Mouse (Mus musculus) stomach, embryonic 15.5 days (tissue): ENCODE measurements around the gene Gm10309. TPM values are rescaled to one million over a fixed set of nuclear protein-coding genes. Genes with fewer than 3 reads are reported as not detected.

ENCODE experiments used
- ATAC-seq: fragments of 200-750 bp; cut with Nextera tagmentation; 2 replicates; pipeline ENCODE4 v1.8.0; 2017; ENCODE audit warnings: low read depth, moderate number of reproducible peaks, moderate TSS enrichment; ENCODE audit not compliant: insufficient read depth, low FRiP score
- H3K27ac ChIP-seq: fragments of 300-500 bp; sonication (generic); 2 replicates; pipeline ENCODE4 v1.5.1; 2015; ENCODE audit warnings: mild to moderate bottlenecking, inconsistent platforms
- H3K27me3 ChIP-seq: fragments of 300-500 bp; sonication (generic); replicated peaks from 2 replicates; pipeline ENCODE4 v1.6.1; 2015; ENCODE audit warnings: inconsistent platforms
- H3K36me3 ChIP-seq: fragments of 300-500 bp; sonication (generic); 2 replicates; pipeline ENCODE4 v1.6.1; 2015; ENCODE audit warnings: inconsistent platforms
- H3K4me1 ChIP-seq: fragments of 300-500 bp; sonication (generic); 2 replicates; pipeline ENCODE4 v1.6.1; 2015; ENCODE audit warnings: inconsistent platforms
- H3K4me2 ChIP-seq: fragments of 300-500 bp; sonication (generic); 2 replicates; pipeline ENCODE4 v1.6.1; 2015; ENCODE audit warnings: mild to moderate bottlenecking, inconsistent platforms
- H3K4me3 ChIP-seq: fragments of 300-500 bp; sonication (generic); replicated peaks from 2 replicates; pipeline ENCODE4 v1.5.1; 2015; ENCODE audit warnings: inconsistent platforms
- H3K9ac ChIP-seq: fragments of 300-500 bp; sonication (generic); 2 replicates; pipeline ENCODE4 v1.6.1; 2015; ENCODE audit warnings: inconsistent platforms
- H3K9me3 ChIP-seq: fragments of 300-500 bp; sonication (generic); 2 replicates; pipeline ENCODE4 v1.6.1; 2016; ENCODE audit warnings: inconsistent platforms
- WGBS: fragments of 180-500 bp; shearing (Covaris S2); methylation state at CpG from one replicate; pipeline ENCODE4 v1.1.7; 2015; 5-methylcytosine and 5-hydroxymethylcytosine counted together
- polyA plus RNA-seq: library from polyadenylated mRNA; unstranded; fragments of >200 nt; fragmentation: Nextera tagmentation; extraction: Ambion mirVana; gene quantifications from 2 replicates; pipeline ENCODE4 v1.2.1, GENCODE M21; 2015

The Gm10309 gene
- polyA plus RNA-seq, 1 experiment from 2014 or later, result 0.31 TPM

DNA sequence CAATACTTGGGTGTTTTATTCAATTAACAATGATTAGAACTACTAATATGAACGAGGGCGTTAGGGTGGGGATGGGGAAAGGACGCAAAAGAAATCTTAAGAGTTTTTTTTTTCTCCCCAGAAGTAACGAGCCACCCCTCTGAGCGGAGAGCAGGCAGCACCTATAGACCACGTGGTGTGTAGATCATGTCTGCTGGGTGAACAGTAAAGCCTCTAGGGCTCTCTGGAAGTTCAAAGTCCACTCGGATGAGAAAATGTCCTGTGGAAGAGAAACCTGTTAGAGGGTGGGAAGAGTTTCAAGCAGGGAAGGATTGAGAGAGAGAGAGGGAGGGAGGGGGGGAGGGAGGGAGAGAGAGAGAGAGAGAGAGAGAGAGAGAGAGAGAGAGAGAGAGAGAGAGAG lies 38.6 kb downstream of the Gm10309 start:
- no peak overlapping the region for H3K4me3 ChIP-seq
- H3K4me1 ChIP-seq, result peaks cover 22% of the 10 kb centered on the region
- H3K27ac ChIP-seq, result no peak overlapping the region
- H3K9me3 ChIP-seq, result no peaks in the 10 kb centered on the region
- no peaks in the 10 kb centered on the region for H3K27me3 ChIP-seq
- H3K36me3 ChIP-seq, result no peaks in the 10 kb centered on the region
- no peak overlapping the region for H3K9ac ChIP-seq
- H3K4me2 ChIP-seq, result no peak overlapping the region
- 75% methylated on average over 7 of the region's 7 CpGs for WGBS
- no peak for ATAC-seq

DNA sequence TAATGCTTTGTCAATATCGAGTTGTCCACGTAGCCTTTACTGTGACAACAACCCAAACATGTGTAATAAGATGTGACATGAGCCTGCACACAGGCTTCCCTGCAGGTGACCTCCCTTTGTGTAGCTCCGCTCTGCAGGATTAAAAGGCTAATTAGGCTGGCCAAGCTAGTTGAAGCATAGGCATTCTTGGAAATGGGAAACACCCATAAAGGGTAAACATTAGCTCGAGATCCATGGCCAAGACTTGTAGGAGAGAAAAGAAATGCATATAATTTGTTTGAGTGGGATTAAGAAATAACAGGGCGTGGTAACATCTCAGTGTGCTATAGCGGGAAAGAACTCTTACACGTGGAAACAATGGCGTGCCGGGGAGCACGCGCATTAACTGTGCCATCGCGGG lies 39.2 kb downstream of the Gm10309 start:
- no peak; the same call in 1 of the 2 replicates for ATAC-seq
- Histone ChIP-seq H3K4me2 (no peak overlapping the region), H3K9ac (no peak overlapping the region), H3K4me1 (peaks cover 22% of the 10 kb centered on the region), H3K36me3 (no peaks in the 10 kb centered on the region), H3K4me3 (no peak overlapping the region), H3K27me3 (no peaks in the 10 kb centered on the region), H3K9me3 (no peaks in the 10 kb centered on the region), H3K27ac (no peak overlapping the region)
- WGBS, result 77% methylated on average over 13 of the region's 13 CpGs

DNA sequence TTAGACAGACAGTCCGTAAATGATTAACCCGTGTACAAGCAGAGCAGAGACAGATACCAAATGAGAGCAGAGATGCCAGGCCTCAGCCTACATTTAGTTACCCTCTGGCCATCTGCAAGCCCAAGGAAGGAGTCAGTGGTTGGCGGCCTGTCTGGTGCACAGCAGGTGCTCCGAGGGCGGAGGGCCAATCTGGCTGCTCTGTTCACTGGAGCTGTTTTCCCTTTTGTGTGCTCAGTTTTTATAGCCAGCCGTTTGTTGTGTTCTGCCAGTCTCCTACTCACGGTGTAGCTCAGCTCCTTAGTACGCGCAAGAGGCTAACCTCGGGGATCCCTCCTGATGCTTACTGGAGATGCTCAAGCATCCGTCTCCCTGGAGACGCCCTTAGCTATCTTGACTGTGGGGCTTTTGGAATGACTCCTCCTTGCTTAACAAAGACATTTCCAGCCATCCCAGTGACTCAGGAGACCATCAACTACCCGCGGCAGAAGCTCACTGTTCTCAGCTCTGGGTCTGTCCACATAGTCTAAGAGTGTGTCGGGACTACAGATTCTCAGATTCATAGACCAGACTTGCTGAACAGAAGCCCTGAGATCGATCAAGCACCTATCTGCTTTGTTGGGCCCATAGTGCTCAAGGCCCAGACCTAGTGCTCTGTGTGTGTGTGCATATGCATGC lies 40.2 kb downstream of the Gm10309 start:
- H3K9me3 ChIP-seq, result no peaks in the 10 kb centered on the region

DNA sequence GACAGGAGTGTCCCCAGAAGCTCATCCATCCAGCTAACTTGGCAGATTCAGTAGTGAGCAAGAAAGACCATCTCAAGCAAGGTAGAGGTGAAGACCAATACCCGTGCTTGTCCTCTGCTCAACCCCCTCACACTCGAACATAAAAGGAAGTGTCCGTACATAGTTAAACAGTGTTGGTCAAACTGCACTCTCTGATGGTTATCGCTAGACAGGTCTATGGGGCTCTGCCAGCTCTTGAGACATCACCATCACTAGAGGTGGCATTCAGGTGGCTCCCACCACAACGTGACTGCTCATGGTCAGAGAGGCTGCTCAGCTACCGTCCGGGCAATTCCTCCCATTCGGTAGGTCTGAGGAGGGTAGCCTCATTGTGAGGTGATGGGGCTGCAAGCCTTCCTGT lies 40.8 kb downstream of the Gm10309 start:
- Histone ChIP-seq H3K27me3 (no peaks in the 10 kb centered on the region), H3K9me3 (no peaks in the 10 kb centered on the region), H3K4me3 (no peak overlapping the region), H3K4me2 (no peak overlapping the region), H3K36me3 (no peaks in the 10 kb centered on the region), H3K4me1 (peaks cover 22% of the 10 kb centered on the region), H3K9ac (no peak overlapping the region), H3K27ac (no peak overlapping the region)
- 84% methylated on average over 8 of the region's 8 CpGs for whole genome bisulfite sequencing
- no peak for ATAC-seq

More for the DNA sequence above, 40.2 kb downstream of the Gm10309 start:
- Histone ChIP-seq H3K36me3 (no peaks in the 10 kb centered on the region), H3K4me1 (peaks cover 22% of the 10 kb centered on the region), H3K27ac (no peak overlapping the region), H3K4me2 (no peak overlapping the region), H3K4me3 (no peak overlapping the region), H3K27me3 (no peaks in the 10 kb centered on the region), H3K9ac (no peak overlapping the region)
- 73% methylated on average over 16 of the region's 16 CpGs for WGBS
- ATAC-seq, result no peak

DNA sequence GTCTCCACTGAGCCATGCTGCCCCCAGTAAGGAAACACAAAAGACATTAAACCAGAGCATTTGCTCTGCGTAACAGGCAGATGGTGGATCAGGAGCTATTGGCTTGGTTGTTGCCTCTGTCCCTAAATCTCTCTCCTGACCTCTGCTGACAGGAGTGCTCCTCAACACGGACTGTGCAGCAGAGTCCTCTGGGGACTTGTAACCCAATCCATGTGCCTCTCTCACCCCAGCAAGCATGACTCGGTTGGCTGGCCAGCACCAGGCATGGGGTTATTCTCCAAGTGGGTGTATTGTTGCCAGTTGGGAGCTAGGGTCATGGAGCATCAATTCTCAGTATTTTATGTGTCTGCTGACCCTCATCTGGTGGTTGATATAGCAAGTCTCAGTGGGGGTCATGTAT lies 41.7 kb downstream of the Gm10309 start:
- no peak overlapping the region for H3K27ac ChIP-seq
- 53% methylated on average over 3 of the region's 3 CpGs for WGBS
- H3K9ac ChIP-seq, result no peak overlapping the region
- no peaks in the 10 kb centered on the region for H3K36me3 ChIP-seq
- no peaks in the 10 kb centered on the region for H3K27me3 ChIP-seq
- ATAC-seq, result no peak
- H3K9me3 ChIP-seq, result no peaks in the 10 kb centered on the region
- no peak overlapping the region for H3K4me3 ChIP-seq
- no peak overlapping the region for H3K4me2 ChIP-seq
- peaks cover 17% of the 10 kb centered on the region for H3K4me1 ChIP-seq

DNA sequence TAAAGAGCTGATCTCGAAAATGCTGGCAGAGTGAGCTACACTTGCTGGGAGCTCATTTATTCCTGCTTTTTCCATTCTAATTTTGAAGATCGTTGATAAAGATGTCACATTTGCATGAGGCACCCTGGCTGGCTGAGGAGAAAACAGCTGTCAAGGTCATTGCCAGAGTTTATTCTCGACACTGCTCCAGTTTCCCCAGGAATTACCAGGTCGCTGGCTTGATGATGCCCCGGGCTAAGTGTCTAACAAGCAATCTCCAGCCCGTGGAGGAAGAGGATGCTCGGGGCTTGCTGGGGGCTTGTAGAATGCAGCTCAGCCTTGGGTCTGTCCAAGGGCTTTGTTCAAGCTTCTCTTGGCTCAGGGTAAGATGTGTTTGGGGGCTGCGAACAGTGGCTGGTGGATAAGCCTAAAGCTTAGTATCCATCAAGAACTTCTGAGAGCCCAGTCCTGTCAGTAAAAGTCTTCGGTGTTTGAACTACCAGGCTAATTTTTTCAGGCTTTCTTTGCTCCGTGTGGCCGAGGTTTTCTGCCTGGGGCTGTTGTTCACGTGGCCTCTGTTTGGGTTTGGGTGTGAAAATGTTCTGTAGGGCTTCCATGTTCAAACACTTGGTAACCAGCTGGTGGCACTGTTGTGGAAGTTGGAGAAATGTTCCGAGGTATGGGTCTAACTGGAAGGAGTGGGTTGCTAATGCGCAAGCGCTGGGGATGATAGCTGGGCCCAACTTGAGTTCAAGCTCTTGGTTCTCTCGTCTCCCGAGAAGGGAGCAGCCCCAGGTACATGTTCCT lies 44.2 kb downstream of the Gm10309 start:
- WGBS, result 74% methylated on average over 17 of the region's 17 CpGs
- H3K9me3 ChIP-seq, result no peaks in the 10 kb centered on the region
- H3K4me3 ChIP-seq, result no peak overlapping the region
- H3K27me3 ChIP-seq, result no peaks in the 10 kb centered on the region
- no peak for ATAC-seq
- H3K27ac ChIP-seq, result no peak overlapping the region
- no peak overlapping the region for H3K4me2 ChIP-seq
- no peak overlapping the region for H3K9ac ChIP-seq
- H3K4me1 ChIP-seq, result peaks cover 5% of the 10 kb centered on the region; the same call in 1 of the 2 replicates
- H3K36me3 ChIP-seq, result no peaks in the 10 kb centered on the region

DNA sequence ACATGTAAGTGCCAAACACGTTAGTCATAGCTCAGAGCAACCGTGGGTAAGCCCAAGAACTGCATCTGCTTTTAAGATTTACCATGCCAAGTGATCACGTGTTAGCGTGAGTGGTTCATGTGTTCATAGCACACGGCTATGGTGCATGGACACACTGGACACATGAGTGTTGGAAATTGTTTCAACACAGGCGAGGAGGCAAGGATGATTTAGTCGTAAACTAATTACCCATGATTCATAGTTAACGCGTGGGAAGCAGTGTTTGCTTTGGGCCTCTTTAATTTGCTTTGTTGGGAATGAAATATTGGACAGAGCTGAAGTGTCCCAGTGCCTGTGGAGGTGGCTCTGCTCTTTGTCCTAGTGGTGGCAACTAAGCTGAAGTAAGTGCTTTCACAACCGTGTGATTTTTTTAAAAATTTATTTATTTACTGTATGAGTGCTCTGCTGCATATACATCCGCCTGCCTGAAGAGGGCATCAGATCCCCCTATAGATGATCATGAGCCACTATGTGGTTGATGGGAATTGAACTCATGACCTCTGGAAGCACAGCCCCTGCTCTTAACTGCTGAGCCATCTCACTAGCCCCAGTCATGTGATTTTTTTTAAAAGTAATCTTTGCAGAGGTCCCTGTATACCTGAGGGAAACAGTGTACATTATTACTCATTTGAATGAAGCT lies 46.6 kb downstream of the Gm10309 start:
- no peak overlapping the region for H3K4me3 ChIP-seq
- WGBS, result 76% methylated on average over 11 of the region's 11 CpGs
- H3K27me3 ChIP-seq, result no peaks in the 10 kb centered on the region
- H3K9me3 ChIP-seq, result no peaks in the 10 kb centered on the region
- H3K36me3 ChIP-seq, result no peaks in the 10 kb centered on the region
- no peak overlapping the region for H3K9ac ChIP-seq
- no peak overlapping the region for H3K4me2 ChIP-seq
- no peaks in the 10 kb centered on the region for H3K4me1 ChIP-seq
- no peak overlapping the region for H3K27ac ChIP-seq
- no peak for ATAC-seq

DNA sequence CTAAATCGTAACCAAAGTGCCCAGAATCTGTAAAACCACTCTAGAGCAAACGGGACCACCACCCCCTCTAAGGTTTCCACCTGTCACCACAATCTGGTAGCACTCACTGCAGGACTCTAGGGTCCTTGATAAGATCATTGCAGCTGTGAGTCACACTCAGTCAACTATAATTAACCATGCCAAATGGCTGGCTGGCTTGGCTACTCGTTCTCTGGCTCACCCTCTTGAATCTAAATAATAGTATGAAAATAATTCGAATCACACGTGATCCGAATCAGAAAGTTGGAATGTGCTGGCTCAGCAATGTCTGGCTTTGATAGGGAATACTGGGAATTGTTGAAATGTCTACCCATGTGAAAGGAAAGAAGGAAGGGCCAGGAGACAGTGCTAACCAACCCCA lies 48.5 kb downstream of the Gm10309 start:
- no peaks in the 10 kb centered on the region for H3K27me3 ChIP-seq
- no peak overlapping the region for H3K4me3 ChIP-seq
- H3K9ac ChIP-seq, result no peak overlapping the region
- H3K4me2 ChIP-seq, result no peak overlapping the region
- no peak overlapping the region for H3K27ac ChIP-seq
- H3K36me3 ChIP-seq, result no peaks in the 10 kb centered on the region
- WGBS, result 77% methylated on average over 6 of the region's 6 CpGs
- H3K4me1 ChIP-seq, result no peaks in the 10 kb centered on the region
- ATAC-seq, result no peak
- no peaks in the 10 kb centered on the region for H3K9me3 ChIP-seq

DNA sequence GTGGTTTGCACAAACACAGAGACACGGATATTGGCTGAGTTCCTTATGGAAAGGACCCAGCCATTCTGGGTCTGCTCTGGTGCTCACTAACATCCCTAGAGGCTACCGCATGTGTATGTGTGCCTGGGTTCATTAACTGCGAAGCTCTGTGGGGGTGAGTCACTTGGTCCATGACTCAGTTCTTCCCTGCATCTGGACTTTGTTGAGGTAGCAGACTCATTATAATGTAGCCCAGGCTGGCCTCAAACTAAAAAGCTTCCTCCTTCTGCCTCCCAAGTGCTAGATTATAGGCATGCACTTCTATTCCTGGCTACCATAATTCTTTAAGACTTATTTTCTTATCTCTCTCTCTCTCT lies 50.7 kb downstream of the Gm10309 start:
- no peak for ATAC-seq

DNA sequence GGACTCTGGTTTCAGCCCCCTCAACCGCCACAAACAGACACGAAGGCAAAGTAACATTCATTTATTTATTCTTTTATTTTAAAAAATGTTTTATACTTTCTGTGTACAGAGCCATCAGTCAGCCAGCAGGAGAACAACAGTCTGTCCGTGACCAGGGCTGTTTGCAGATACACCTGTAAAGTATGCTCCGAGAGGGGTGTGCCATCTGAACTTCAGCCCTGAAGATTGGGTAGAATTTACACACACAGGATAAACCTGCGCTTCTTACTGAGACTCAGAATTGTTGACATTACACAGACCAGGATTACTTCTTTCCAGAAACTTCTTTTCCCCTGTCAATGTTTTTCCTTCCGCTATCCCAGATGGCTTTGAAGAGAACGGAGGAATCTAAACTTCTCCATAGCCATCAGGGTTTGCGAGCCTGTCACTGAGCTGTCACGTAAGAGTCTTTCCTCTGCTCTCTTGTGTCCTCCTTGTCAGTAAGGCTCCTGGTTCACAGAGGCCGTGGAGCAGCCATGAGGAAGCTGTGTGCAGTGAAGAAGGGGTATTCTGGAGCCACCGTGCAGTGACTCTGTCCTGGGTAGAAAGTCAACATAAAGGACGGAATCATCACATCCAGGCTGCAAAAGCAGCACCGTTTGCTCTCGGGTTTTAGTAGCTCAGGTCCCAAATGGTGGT lies 51.2 kb downstream of the Gm10309 start:
- no peak overlapping the region for H3K4me2 ChIP-seq
- no peaks in the 10 kb centered on the region for H3K27me3 ChIP-seq
- 59% methylated on average over 14 of the region's 14 CpGs for WGBS
- no peaks in the 10 kb centered on the region for H3K36me3 ChIP-seq
- H3K4me1 ChIP-seq, result no peaks in the 10 kb centered on the region
- ATAC-seq, result no peak
- H3K4me3 ChIP-seq, result no peak overlapping the region
- no peak overlapping the region for H3K9ac ChIP-seq
- H3K9me3 ChIP-seq, result no peaks in the 10 kb centered on the region
- no peak overlapping the region for H3K27ac ChIP-seq

More for the DNA sequence above, 50.7 kb downstream of the Gm10309 start:
- Histone ChIP-seq H3K4me3 (no peak overlapping the region), H3K9me3 (no peaks in the 10 kb centered on the region), H3K27me3 (no peaks in the 10 kb centered on the region), H3K4me1 (no peaks in the 10 kb centered on the region), H3K9ac (no peak overlapping the region), H3K36me3 (no peaks in the 10 kb centered on the region), H3K4me2 (no peak overlapping the region), H3K27ac (no peak overlapping the region)
- WGBS, result 80% methylated on average over 3 of the region's 3 CpGs

DNA sequence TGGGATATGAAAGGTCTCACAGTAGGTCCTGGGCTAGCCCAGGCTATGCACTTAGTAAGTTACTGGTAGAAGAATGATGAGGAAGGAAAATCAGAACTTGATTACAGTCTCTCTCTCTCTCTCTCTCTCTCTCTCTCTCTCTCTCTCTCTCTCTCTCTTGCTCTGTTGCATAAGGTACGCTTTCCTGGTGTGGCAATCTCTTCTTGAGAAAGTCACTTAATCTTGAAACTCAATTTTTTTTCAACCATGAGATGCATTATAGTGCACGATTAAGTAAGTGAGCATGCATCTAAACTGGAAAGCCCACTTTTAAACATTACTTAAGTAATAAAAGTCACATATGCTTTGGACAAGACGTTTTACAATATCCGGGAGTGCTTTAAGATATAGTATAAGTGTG lies 52.1 kb downstream of the Gm10309 start:
- no peak overlapping the region for H3K4me2 ChIP-seq
- no peaks in the 10 kb centered on the region for H3K36me3 ChIP-seq
- no peaks in the 10 kb centered on the region for H3K27me3 ChIP-seq
- 76% methylated on average over 4 of the region's 4 CpGs for WGBS
- H3K9ac ChIP-seq, result no peak overlapping the region
- H3K9me3 ChIP-seq, result no peaks in the 10 kb centered on the region
- no peak overlapping the region for H3K4me3 ChIP-seq
- no peak for ATAC-seq
- H3K27ac ChIP-seq, result no peak overlapping the region
- H3K4me1 ChIP-seq, result no peaks in the 10 kb centered on the region
